Mouse (Mus musculus) small intestine, adult 2 months (tissue): ENCODE results near the gene Fxyd7.

Source experiments
- CTCF ChIP-seq: fragments of 200-500 bp; IDR thresholded peaks from 2 replicates; pipeline ENCODE4 v1.5.1; 2012; ENCODE audit warnings: low read depth, mild to moderate bottlenecking, control low read depth, inconsistent platforms, low read length, moderate library complexity, mixed read lengths; ENCODE audit not compliant: insufficient replicate concordance, insufficient read length; ENCODE audit errors: extremely low read depth
- POLR2A ChIP-seq: fragments of 200-500 bp; IDR thresholded peaks from 2 replicates; pipeline ENCODE4 v1.6.1; 2012; ENCODE audit warnings: low read depth, mild to moderate bottlenecking, control low read depth, inconsistent platforms, low read length, moderate library complexity

- TF ChIP-seq CTCF (no peak), POLR2A (no peak)
Measured at GRCm38 (mm10) chr7:31069491-31069890, 18.2 kb upstream of the Fxyd7 start.
